Mouse (Mus musculus): Measurements from ENCODE around the gene Hspa1l.

GRCm38 (mm10) chr17:34964640-34965049 is 7.9 kb upstream of the Hspa1l start:
- TF ChIP-seq CTCF (IDR thresholded peaks at IDR 0.05; ENCODE audit: extremely low read depth, insufficient read depth, low read length) (no peak), POLR2A (IDR thresholded peaks at IDR 0.05; ENCODE audit: extremely low read depth, insufficient read depth, low read length) (no peak)
